Mouse (Mus musculus): ENCODE results near the gene Psmb3.
"Not testable (repeated sequence)": the region's sequence is repeated elsewhere in the genome, so short reads cannot be mapped to it uniquely, and the experiment has no call there.

Gene Psmb3

DNA sequence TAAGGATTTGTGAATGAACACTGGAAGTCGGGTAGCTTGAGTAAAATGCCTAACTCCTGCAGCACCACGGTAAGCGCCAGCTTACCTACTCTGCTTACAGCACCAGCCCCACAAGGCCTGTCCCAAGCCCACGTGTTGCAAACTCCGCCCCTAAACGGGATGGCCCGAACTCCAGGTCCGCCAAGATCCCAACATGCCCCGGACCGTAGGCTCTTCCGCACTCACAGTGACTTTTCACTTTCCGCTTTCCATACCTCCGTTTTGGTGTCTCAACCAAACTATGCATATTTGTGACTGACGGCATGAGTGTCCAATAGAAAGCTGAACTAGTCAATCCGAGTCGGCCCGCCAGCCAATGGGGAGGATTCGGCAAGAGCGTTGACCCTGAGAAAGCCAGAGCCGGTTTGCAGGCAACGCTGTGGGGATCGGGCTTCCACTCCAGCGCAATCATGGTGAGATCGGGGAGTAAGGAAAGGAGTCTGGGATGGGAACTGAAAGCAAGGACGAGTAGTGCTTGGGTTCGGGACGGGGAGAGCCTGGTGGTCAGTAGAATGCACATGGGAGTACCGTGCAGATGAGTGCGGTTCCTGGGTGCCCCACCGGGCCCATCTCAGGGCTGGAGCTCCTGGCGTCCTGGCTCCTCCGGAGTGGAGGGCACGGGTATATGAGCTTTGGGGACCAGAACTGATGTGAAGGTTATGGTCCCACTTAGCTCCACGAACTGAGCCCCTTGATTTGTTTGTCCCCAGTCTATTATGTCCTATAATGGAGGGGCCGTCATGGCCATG is at the start of gene Psmb3:
TSS of gene Psmb3 (plus strand) at position 361 of the 788 bp plus-strand sequence.
- DNase-seq (ENCODE audit: extremely low spot score) = peak; percentile 99

DNA sequence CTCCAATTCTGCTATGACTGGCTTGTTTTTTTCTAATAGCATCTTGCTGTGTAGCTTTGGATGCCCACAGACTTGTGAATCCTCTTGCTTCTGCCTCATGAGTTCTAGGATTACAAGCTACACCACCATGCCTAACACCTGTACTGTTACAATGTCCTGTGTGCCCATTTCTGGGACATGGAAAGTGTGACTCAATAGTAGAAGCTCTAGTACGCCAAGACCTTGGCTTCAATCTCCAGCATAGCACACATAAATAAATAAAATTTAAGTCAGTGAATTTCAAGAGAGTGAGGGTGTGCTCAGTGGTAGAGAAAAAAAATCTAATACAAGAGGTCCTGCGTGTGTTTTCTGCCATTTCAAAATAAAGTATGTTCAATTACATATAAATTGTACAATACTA is 49.0 kb upstream of the Psmb3 start:
- DNase-seq (ENCODE audit: extremely low spot score) = no peak

DNA sequence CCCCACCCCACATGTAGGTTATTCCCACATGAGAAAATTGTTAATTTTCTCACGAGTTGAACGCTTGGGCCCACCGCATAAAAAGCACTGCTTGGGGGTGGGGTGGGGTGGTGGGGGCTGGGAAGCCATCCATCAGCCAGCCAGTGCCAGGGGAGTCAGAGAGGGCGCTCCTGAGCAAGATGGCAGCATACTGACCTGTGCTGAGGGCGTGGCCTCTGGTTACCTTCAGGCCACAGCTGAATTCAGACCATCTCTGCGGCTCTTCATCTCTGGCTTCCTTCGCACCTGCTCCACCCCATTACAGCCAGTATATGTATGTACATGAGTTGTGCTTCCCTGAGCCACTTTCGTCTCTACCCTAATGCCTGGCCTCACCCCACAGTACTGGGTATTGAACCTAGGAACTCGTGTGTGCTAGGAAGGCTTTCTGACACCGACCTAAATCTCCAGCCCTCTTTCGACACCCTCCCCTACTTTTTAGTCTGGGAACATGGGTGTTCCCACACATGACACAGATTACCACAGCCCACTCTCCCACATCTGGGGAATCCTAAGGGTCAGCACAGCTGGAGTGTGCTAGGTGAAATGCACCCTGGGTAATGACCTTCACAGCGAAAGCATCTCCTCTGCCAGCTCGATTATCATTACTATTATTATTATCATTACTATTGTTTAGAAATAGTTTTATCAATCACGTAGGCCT is 46.8 kb upstream of the Psmb3 start:
- DNase-seq (ENCODE audit: extremely low spot score) = no peak

- no peak for DNase-seq (ENCODE audit: extremely low spot score)
These were observed 45.8 kb upstream of the Psmb3 start for GRCm38 (mm10) chr11:97657184-97657945.

- DNase-seq (ENCODE audit: extremely low spot score) = not testable (repeated sequence)
These were observed 45.2 kb upstream of the Psmb3 start for GRCm38 (mm10) chr11:97657967-97658366.

GRCm38 (mm10) chr11:97658751-97659266 is 44.4 kb upstream of the Psmb3 start:
- DNase-seq (ENCODE audit: extremely low spot score) = no peak

DNA sequence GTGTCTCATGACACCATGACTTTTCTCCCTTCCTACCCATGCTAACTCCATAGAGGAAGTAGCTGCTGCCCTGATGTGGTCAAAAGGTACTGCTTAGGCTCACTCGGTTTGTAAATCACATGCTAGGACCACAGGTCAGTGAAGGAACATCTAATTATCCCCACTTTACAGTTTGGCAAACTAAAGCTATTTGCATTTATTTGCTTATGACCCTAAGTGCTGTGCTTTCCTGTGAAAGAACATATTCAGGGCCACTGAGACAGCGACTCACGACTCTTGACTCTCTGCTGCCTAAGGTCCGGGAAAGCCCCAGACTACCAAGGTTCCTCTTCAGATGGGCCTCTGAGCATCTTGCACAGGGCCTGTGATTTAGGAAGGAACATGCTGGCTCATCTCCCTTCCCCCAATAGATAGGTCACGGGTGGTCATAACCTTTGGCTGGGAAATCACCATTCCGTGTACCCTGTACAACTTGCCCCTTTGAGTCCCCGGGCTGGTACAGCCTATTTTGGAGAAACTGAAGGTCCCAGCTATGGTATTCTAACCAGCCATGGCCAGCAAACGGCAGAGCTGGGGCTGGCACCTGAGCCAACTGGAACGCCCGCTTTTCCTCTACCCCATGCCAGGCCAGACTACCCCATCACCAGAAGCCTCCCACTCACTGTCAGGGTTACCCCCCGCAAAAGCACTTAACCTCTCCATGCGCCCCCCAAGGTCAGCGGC is 43.8 kb upstream of the Psmb3 start:
- no peak for DNase-seq (ENCODE audit: extremely low spot score)

GRCm38 (mm10) chr11:97659990-97660714 is 43.0 kb upstream of the Psmb3 start:
- peak; percentile 87 for DNase-seq (ENCODE audit: extremely low spot score)

DNA sequence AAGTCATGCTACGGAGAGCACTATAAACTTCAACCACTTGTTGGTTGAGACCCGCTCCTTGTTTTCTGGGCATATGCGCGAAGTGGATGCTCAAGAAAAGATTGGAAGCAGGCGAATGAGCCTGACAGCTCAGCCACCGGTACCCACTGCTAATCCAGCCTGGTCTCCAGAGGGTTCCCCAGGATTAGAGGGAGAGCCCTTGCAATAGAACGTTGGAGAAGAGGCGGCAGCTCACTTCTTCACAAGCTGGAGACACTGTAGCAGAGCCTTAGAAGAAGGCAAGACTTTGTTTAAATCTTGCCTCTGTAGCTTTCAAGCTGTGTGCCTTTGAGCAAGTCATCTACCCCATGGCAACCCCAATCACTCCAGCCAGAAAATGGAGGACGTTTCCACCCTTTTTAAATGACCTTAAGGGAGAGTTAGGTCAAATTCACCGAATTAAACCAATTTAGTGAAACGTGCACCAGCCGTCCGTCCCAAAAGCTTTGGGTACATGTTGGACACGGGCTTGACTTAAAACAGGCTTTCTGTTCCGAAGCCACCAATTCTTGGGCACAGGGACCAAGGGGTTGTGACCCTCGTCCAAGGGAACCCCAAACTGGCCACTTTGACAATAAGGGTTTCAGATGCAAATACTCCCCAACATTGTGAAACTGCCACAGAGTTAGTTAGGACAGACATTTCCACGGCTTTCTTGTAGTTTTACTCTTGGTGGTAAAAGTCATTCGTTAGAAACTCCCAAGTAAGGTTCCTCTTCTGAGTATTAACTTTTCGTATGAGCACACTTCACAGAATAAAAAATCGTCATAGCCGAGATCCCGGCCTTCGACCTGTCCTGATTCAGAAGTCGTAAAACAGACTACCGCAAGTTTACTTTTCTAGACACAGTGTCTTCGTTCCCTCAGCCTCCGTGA is 42.2 kb upstream of the Psmb3 start:
- DNase-seq (ENCODE audit: extremely low spot score) = peak; percentile 24

DNA sequence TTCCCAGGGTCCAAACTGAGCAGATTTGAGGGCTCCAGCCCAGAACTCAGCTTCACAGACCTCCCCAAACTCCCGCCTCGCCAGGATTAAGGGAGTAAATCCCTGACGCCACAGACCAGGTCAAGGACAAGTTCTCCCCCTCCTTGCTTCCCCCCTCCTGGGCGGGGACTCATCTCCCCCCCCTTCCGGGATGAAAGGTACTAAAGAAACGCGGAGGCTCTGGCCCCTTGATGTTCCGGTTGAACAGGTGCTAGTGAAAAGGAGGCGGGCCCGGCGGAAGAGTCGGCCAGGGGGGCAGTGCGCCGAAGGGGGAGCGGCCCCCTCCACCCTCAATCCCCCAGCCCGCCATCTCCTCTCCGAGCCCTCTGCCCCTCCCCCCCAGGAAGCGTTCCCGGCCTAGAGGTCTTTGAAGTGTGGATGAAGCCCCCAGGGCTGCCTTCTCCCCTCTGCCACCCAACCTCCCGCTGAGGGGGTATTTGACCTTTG is 41.5 kb upstream of the Psmb3 start:
- peak; percentile 77 for DNase-seq (ENCODE audit: extremely low spot score)

GRCm38 (mm10) chr11:97662207-97662892 is 40.8 kb upstream of the Psmb3 start:
- DNase-seq (ENCODE audit: extremely low spot score) = no peak

- peak; percentile 78 for DNase-seq (ENCODE audit: extremely low spot score)
These were observed 40.2 kb upstream of the Psmb3 start, which contains the start of gene Mllt6 for GRCm38 (mm10) chr11:97662893-97663527. Mllt6 (plus strand) TSS chr11:97663414.

GRCm38 (mm10) chr11:97663528-97664338 is 39.5 kb upstream of the Psmb3 start:
- peak; percentile 71 for DNase-seq (ENCODE audit: extremely low spot score)

DNA sequence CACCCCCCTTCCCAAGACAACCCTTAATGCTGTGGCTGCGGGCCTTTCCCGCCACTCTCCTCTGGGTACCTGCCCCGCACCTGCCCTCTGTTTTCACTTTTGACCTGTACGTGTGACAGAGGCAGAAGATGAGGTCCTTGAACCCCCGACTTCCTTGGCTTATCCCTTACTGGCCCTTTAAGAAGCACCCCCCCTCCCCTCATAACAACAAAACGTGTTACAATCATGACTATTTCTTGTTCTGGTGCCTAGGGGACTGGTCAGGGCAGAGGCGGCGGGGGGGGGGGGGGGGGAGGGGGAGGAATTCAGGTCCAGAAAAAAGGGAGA is 38.9 kb upstream of the Psmb3 start:
- DNase-seq (ENCODE audit: extremely low spot score) = no peak

- no peak for DNase-seq (ENCODE audit: extremely low spot score)
These were observed 38.4 kb upstream of the Psmb3 start for GRCm38 (mm10) chr11:97664771-97665240.

GRCm38 (mm10) chr11:97665431-97665830 is 37.8 kb upstream of the Psmb3 start:
- no peak for DNase-seq (ENCODE audit: extremely low spot score)

DNA sequence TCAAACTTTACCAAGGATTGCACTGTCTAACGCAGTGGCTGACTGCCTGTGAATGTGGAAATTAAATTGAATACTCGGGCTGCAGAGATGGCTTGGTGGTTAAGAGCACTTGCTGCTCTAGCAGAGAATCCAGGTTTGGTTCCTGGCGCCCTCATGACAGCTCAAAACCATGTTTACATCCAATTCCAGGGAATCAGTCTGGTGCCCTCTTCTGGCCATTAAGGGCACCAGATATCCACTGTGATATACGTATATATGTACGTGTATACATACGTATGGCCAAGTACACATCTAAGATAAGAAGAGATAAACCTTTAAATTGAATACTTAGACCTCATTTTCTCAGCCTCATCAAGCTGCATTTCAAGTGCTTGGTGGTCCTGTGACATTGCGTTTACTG is 37.0 kb upstream of the Psmb3 start:
- DNase-seq (ENCODE audit: extremely low spot score) = no peak

- no peak for DNase-seq (ENCODE audit: extremely low spot score)
These were observed 36.4 kb upstream of the Psmb3 start for GRCm38 (mm10) chr11:97666794-97667193.

Measured in embryo, embryonic 9.5 days (tissue).